Mouse (Mus musculus) retina, postnatal 7 days (tissue): ENCODE results near the gene Gtf2e1.

ENCODE experiments used
- DNase-seq: peaks from one replicate; pipeline ENCODE4 v3.0.0-alpha.2; 2012; ENCODE audit warnings: low read depth, low spot score

Gtf2e1 gene

GRCm38 (mm10) chr16:37486826-37487612 lies 52.6 kb downstream of the Gtf2e1 start:
- no peak for DNase-seq

DNA sequence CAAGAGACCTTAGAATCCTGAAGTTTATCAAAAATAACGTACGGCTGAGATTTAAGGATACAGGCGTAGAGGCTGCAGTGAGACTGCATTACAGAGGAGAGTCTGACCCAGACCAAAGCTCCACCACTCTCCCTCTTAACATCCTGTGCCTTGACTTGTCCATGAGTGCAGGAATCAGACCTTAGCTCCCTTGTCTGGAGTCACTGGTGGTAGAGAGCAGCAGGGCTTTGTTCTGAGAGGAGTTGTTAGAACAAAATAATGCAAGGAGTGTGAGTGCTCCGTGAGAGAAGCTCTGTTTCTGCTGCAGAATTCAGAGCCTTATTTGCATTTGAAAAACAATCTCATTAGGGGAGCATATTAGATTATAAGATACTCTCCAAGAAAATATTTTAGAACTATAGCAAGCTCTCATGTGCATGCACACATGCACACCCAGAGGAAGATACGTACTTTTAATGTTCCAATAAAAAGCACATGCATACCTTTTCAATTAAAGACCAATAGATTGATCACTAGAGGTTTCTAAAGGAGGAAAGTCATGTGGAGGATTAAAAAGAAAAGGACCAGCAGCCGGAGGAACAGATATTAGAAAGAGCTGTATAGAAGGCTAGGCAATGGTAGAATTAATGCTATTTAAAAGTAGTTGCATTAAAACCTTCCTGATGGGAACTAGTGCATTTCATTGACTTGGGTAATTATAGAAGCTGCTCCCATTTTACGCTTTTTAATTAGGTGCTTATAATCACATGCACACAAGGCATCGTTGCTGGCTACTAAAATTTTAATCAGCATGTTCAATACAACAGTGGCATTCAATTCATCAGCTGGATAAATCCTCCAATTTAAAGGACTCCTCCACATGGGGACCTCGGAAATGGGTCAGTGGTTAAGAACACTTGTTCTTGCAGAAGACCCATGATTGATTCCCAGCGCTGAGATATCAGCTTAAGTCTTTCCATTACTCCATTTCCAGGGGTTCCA lies 61.0 kb downstream of the Gtf2e1 start:
- no peak for DNase-seq

GRCm38 (mm10) chr16:37472620-37473312 lies 66.8 kb downstream of the Gtf2e1 start:
- DNase-seq, result no peak

- no peak for DNase-seq
Measured at GRCm38 (mm10) chr16:37469595-37469994, 70.0 kb downstream of the Gtf2e1 start.

DNA sequence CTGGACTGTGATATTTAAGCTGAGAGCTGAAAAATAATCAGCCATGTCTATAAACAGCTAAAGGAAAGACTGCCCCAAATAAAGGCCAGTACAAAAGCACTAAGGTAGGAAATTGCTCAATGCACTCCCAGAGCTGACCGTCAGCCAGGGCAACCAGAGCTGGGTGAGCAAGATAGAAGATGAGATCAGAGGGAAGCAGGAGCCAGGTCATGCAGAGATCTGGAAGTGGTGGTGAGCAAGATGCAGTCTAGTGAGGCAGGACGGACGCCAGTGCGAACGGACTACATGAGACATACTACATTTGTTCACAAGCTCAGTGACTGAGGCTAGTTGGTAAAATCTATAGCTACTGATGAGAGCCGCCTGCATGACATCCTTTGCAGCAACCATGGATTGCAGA lies 75.6 kb downstream of the Gtf2e1 start:
- DNase-seq, result no peak

DNA sequence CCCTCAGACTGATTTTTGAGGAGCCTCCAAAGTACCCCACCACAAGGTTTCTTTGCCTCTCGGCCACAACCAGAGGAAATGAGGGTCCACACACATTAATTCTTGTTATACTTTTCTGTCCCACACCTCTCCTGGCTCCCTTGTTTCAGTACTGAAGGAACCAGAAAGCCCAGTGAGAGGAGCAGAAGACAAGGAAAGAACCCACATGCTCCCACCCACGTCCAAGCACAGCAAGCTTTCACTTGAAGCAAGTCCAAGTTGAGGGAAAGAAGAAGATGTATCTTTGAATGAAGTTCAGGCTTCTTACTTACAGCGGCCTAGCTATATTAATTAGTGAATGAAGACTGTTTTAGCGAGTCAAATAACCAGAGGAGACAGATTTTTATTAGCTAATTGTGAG lies 76.7 kb downstream of the Gtf2e1 start:
- DNase-seq, result no peak

- no peak for DNase-seq
Measured at GRCm38 (mm10) chr16:37461601-37462000, 78.0 kb downstream of the Gtf2e1 start.
